Mouse (Mus musculus) retina, postnatal 1 day (tissue): ENCODE results near the gene Eci3.
"Not testable (repeated sequence)": the region's sequence is repeated elsewhere in the genome, so short reads cannot be mapped to it uniquely, and the experiment has no call there.

Experiments
- DNase-seq: peaks from one replicate; pipeline ENCODE4 v3.0.0-alpha.2; 2012

Gene Eci3

GRCm38 (mm10) chr13:34963511-34964397 is at the start of gene Eci3:
Eci3 (minus strand) TSS chr13:34963810.
- peak; percentile 56 for DNase-seq

- no peak for DNase-seq
Observed at GRCm38 (mm10) chr13:34995925-34996324, 32.3 kb upstream of the Eci3 start.

GRCm38 (mm10) chr13:34993983-34994811 is 30.6 kb upstream of the Eci3 start:
- DNase-seq, result peak; percentile 97

- DNase-seq, result no peak
Observed at GRCm38 (mm10) chr13:34993595-34993982, 30.0 kb upstream of the Eci3 start.

DNA sequence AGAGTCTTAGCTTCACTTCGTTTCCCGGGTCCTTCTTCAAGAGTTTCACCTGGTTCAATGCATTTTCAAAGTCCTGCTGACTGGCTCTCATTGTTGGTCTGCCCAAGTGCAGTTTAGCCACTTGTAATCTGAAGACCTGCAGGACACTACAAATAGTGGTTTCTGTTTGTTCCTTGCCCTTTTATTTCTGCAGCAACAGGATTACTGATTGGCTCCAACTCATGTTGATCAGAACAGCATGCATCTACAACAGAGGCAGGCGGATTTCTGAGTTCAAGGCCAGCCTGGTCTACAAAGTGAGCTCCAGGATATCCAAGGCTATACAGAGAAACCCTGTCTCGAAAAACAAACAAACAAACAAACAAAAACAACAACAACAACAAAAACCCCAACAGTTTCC is 29.5 kb upstream of the Eci3 start:
- no peak for DNase-seq

- no peak for DNase-seq
Observed at GRCm38 (mm10) chr13:34991581-34992273, 28.1 kb upstream of the Eci3 start.

DNA sequence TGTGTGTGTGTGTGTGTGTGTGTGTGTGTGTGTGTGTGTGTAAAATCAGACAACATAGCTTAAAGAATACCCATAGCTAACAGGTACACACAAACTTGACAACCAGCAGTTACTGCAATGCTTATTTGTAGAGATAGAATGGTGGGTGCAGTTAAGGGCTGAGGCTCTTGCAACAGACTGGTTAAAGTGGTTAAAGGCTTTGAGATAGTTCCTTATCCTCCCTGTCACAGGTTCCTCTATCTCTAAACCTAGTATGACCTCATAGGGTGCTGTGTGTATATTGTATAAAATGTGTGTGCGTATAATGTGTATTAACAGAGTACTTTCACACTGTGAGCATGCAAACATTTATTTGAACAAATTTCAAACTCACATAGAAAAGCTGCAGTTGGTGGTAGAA is 19.9 kb upstream of the Eci3 start:
- DNase-seq, result not testable (repeated sequence)

DNA sequence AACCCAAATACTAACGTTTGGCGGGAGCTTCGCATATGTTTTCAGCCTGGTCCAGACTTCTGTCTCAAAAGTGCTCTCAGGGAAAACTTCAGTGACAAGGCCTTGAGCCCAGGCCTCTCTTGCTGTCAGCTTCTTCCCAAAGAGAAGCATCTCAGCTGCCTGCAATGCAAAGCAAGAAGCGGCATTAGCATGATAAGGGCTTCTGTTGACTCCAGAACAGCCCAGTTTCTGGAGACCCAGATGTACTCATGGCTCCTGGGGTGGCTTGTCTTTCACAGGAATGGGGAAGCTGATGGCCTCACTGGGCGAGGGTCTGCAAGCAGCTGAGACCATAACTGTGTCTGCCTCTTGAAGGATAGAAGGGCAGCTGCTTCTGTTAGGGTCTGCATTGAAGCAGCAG is 15.0 kb upstream of the Eci3 start:
- not testable (repeated sequence) for DNase-seq

DNA sequence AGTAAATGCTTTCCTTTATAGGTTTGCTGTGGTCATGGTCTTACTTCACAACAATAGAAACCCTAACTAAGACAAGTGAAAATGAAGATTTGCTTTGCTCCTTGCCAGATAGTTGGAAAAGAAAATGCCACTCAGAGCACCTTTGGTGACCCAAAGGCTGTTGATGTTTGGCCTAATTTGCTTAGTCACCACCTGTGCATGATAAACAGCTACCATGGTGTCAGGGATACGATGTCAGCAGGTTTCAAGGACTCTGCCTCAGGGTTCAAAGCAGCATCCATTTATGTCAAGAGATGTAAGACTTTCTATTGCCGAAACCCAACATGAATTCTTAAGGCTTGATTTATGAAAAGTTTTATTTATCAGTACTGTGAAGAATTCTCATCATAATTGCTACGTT is 13.8 kb upstream of the Eci3 start:
- DNase-seq, result no peak

DNA sequence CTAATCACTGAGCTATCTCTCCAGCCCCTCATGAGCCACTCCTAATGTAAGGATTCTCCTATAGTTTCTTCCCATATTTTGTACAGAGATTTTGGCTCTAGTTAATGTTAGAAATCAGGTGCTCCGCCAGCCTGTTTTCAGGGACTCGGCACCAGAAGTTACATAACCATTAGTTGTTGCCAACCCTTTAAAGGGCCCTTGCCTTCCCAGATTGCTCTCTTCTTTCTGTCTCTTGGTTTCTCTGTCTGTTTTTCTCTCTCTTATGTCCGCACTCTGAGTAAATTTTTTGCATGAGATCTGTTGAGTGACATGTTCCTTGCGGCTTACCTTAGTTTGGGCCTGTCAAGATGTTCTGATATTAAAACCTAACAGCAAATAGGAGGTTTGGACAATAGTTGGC is 12.5 kb upstream of the Eci3 start:
- DNase-seq, result no peak

DNA sequence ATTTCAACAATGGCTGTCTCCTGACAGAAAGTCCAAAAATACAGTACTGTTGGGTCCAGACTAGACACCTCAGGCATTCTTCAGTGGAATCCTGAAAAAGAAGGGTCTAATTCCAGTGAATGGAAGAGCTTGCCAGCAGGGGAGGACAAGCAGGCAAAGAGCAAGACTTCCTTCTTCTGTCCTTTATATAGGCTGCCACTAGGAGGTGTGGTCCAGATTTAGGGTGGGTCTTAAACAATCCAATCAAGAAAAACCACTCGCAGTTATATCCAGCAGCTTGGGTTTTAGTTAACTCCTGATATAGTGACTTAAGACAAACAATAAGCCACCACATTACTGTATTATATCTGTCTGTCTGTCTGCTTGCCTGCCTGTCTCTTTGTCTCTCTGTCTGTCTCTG is 10.2 kb upstream of the Eci3 start:
- peak; percentile 21 for DNase-seq

GRCm38 (mm10) chr13:34973149-34973548 is 9.5 kb upstream of the Eci3 start:
- peak; percentile 43 for DNase-seq

DNA sequence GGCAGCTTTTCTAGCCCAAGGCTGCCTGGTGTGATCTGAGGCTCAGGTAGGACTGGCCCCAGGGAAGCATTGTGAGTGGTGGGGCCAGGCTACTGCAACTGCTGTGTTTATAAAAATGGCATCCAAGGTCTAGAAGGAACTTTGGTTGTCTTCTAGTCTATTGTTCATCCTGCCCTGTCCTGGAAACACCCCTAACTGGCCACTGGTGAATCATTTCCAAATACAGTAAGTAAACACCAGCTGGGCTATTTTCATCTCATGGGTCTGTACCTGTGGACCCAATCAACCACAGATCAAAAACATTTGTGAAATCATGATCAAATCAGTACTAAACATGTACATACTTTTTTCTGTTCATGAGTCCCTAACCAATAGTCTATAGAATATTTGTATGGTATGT is 8.8 kb upstream of the Eci3 start:
- not testable (repeated sequence) for DNase-seq

DNA sequence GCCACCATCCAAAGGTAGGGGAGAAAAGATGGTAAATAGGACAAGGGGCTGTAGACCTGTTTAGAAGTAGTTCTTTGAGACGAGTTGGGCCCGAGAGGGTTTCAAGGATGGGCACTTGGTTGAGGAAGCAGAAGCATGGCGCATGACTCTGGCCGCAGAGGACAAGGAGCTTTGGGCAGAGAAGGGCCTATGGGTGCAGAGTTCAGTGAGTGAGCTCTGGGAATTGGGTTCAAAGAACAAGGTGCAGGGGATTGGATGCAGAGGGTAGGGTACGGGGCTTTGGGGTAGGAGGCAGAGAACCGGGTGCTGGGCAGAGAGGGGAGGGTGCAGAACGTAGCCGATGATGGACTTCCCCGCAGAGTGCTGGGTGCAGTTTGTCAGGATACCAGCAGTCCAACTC is 2.0 kb upstream of the Eci3 start:
- not testable (repeated sequence) for DNase-seq

DNA sequence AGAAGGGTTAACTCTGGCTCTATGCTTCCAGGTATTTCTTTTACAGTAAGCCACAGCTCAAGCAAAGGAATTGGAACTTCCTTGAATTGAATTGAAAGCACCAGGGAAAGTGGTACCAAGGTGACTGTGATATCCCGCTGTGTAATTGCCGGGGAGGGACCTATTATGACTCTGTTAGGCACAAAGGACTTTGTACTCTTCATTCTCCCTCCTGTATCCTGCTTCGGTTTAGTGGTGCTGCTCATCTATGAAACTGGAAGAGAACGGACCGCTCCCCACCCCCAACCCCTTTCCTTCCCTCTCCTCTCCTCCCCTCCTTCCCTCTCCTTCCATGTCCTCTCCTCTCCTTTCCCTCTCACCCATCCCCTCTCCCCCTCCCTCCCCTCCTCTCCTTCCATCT is 1.3 kb upstream of the Eci3 start:
- DNase-seq, result no peak

DNA sequence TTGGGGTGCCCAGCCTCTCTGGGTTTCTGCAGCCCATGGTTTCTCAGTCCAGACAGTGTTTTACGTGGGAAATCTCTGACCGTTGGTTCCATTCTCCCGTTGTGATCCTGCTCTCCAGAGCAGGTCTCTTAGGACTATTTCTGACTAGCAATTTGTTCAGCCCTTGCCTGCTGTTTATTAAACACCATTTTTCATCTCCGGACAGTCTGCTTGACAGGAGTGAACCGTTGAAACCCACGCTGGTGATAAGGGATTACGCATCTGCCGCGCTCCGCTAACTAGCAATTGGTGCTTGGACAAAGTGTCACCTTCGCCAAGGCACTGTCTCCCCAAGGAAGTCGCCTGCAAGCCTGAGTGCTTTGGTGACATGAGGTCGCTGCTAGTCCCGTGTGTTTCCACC is 809 bp upstream of the Eci3 start:
- peak; percentile 37 for DNase-seq

GRCm38 (mm10) chr13:34960996-34961770 is 2.4 kb downstream of the Eci3 start:
- no peak for DNase-seq

GRCm38 (mm10) chr13:34958158-34958557 is 5.5 kb downstream of the Eci3 start:
- DNase-seq, result not testable (repeated sequence)

DNA sequence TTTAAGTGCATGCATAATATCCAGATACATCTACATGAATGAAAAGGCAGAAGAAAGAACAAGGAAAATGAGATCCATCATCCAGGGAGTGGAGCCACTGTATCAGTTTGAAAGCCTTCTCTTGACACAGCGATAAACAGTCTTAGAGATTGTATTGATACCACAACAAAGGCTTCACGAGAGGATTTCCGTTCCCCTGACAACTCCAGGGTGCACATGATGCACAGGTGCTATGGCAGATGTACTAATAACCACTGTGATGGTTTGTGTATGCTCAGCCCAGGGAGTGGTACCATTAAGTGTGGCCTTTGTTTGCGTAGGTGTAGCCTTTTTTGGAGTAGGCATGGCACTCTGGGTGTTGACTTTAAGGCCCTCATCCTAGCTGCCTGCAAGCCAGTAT is 6.7 kb downstream of the Eci3 start:
- DNase-seq, result no peak

- not testable (repeated sequence) for DNase-seq
Observed at GRCm38 (mm10) chr13:34951437-34951836, 12.2 kb downstream of the Eci3 start.

DNA sequence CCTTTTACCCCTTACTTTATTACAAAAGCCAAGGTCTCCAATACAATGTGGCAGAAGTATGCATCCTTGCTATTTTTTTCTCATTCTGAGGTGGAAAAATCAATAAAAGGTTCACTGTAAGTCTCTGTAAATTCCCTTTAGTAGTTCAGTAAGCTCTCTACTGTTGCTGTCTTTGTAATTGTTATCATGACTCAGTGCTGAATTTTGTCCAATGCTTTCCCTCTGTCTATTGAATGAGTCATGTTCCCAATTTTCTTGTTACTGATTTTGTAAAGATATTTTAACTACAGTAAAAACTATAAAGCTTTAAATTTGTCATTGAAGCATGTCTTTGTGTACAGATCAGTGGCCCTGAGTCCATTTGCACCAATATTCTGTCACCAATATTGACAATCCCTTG is 21.2 kb downstream of the Eci3 start:
- no peak for DNase-seq

GRCm38 (mm10) chr13:34934931-34935644 is 28.5 kb downstream of the Eci3 start:
- no peak for DNase-seq
